Mouse (Mus musculus): ENCODE results near the gene Aff1.
A peak's percentile ranks its signal among the peaks of the same experiment; 100 is the strongest.

Aff1 gene

GRCm38 (mm10) chr5:103836148-103836784, 144.1 kb downstream of the Aff1 start:
- no peak for DNase-seq (ENCODE audit: low read depth, low spot score)

GRCm38 (mm10) chr5:103838550-103839264, 146.5 kb downstream of the Aff1 start:
- no peak for DNase-seq (ENCODE audit: low read depth, low spot score)

GRCm38 (mm10) chr5:103839265-103839626, 147.1 kb downstream of the Aff1 start:
- no peak for DNase-seq (ENCODE audit: low read depth, low spot score)

GRCm38 (mm10) chr5:103843938-103844337, 151.8 kb downstream of the Aff1 start:
- DNase-seq (ENCODE audit: low read depth, low spot score): no peak

GRCm38 (mm10) chr5:103845418-103846153, 153.4 kb downstream of the Aff1 start:
- DNase-seq (ENCODE audit: low read depth, low spot score): peak; percentile 30

- no peak for DNase-seq (ENCODE audit: low read depth, low spot score)
Measured at GRCm38 (mm10) chr5:103846154-103846551, 154.0 kb downstream of the Aff1 start.

- DNase-seq (ENCODE audit: low read depth, low spot score): no peak
Measured at GRCm38 (mm10) chr5:103846609-103847008, 154.4 kb downstream of the Aff1 start.

GRCm38 (mm10) chr5:103848546-103848945, 156.4 kb downstream of the Aff1 start:
- no peak for DNase-seq (ENCODE audit: low read depth, low spot score)

- DNase-seq (ENCODE audit: low read depth, low spot score): no peak
Measured at GRCm38 (mm10) chr5:103852756-103853549, 160.8 kb downstream of the Aff1 start.

- DNase-seq (ENCODE audit: low read depth, low spot score): no peak
Measured at GRCm38 (mm10) chr5:103854041-103854806, 162.1 kb downstream of the Aff1 start.

GRCm38 (mm10) chr5:103854807-103855194, 162.6 kb downstream of the Aff1 start:
- DNase-seq (ENCODE audit: low read depth, low spot score): no peak

- no peak for DNase-seq (ENCODE audit: low read depth, low spot score)
Measured at GRCm38 (mm10) chr5:103855483-103856211, 163.5 kb downstream of the Aff1 start.

- DNase-seq (ENCODE audit: low read depth, low spot score): peak; percentile 48
Measured at GRCm38 (mm10) chr5:103856286-103857009, 164.3 kb downstream of the Aff1 start.

GRCm38 (mm10) chr5:103857151-103857550, 165.0 kb downstream of the Aff1 start:
- no peak for DNase-seq (ENCODE audit: low read depth, low spot score)

GRCm38 (mm10) chr5:103860622-103861021, 168.4 kb downstream of the Aff1 start:
- no peak for DNase-seq (ENCODE audit: low read depth, low spot score)

- no peak for DNase-seq (ENCODE audit: low read depth, low spot score)
Measured at GRCm38 (mm10) chr5:103863759-103864158, 171.6 kb downstream of the Aff1 start.

- no peak for DNase-seq (ENCODE audit: low read depth, low spot score)
Measured at GRCm38 (mm10) chr5:103889766-103890165, 197.6 kb downstream of the Aff1 start.

GRCm38 (mm10) chr5:103898310-103898709, 206.1 kb downstream of the Aff1 start:
- no peak for DNase-seq (ENCODE audit: low read depth, low spot score)
